9 mouse cellular contexts compared by ENCODE assay signal in the genomic region with DNA sequence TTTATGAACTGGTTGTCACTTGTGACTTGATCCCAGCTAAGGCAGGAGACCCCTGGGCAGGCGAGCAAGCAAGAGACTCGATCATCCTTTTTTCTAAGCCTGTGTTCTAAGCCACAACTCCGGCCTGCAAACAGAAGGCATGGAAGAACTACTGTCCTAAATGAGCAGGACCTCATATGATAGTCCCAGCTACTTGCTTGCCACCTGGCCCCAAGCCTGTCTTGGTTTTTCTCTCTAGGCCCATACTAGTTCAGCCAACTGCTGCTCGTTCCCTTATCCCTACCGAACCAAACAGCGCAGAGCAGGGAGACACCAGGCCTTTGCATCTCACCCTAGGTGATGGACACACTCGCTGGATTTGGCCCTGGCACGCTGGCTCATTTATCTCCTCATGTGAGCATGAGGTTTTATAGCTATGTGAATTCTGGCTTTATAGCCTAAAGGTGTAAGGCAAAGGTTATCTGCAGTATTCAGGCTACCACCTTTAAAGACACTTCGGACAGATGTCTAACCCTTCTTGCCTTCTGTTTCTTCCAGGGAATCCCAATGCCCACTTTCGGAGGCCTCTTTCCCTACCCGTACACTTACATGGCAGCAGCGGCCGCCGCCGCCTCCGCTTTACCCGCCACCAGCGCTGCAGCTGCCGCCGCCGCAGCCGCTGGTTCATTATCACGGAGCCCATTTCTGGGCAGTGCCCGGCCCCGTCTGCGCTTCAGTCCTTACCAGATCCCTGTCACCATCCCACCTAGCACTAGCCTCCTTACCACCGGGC. TPM values are rescaled to one million over a fixed set of nuclear protein-coding genes. Genes with fewer than 3 reads are reported as not detected.
DNase-seq lines count a peak whose midpoint lies in the region; ATAC-seq and TF ChIP-seq lines count a peak whose summit lies in the region.
"Had no signal": no experiment of that assay in that cellular context is flagged by ENCODE, and none has a peak within 500 bp of the region (broad histone marks: within the 10 kb centered on the region; RNA-seq: fewer than 3 reads in every experiment).

No protein-coding gene starts in this region.

- peak overlapping the region; percentile 41 for H3K4me2 ChIP-seq in hindbrain, embryonic 12.5 days (replicated peaks)

- H3K4me3 ChIP-seq in gastrocnemius, adult 2 months = peak overlapping the region; percentile 70
- H3K4me3 ChIP-seq in hindbrain, embryonic 12.5 days = peak overlapping the region; percentile 19
- H3K4me3 ChIP-seq in midbrain, embryonic 10.5 days = peak overlapping the region; percentile 33

- TF ChIP-seq CTCF in gastrocnemius, adult 2 months (IDR thresholded peaks at IDR 0.05) = no peak

- no peaks in the 10 kb centered on the region for H3K36me3 ChIP-seq in hindbrain, embryonic 12.5 days
- H3K36me3 ChIP-seq in midbrain, embryonic 10.5 days = no peaks in the 10 kb centered on the region

- ATAC-seq in hindbrain, embryonic 12.5 days (ENCODE audit: low FRiP score) = no peak

- intact Hi-C loops in gastrocnemius, adult 2 months (cut with DNase I) = loop anchor here (5.0 to 10.0 kb wide), 4 partner anchors 225 to 458 kb away; no protein-coding TSS in a partner anchor

- peaks cover 99% of the 10 kb centered on the region for H3K27me3 ChIP-seq in hindbrain, embryonic 12.5 days
- H3K27me3 ChIP-seq in midbrain, embryonic 10.5 days (ENCODE audit: low read depth, poor library complexity, severe bottlenecking) = peaks cover 98% of the 10 kb centered on the region

- H3K27ac ChIP-seq in gastrocnemius, adult 2 months = peak overlapping the region; percentile 77
- 0 out of 2 replicates have a peak overlapping the region, but pooled peaks have one; percentile 23 for H3K27ac ChIP-seq in hindbrain, embryonic 12.5 days
- no peak overlapping the region for H3K27ac ChIP-seq in midbrain, embryonic 10.5 days (replicated peaks)
- H3K27ac ChIP-seq: macrophage had no signal

- no peak for DNase-seq in gastrocnemius, adult 2 months
- no peak for DNase-seq in gastrocnemius, postnatal 10 days
- DNase-seq in ZHBTc4 (ENCODE audit: low read depth, low spot score) = peak; percentile 41
- DNase-seq in midbrain, embryonic 10.5 days (ENCODE audit: low spot score) = peak; percentile 49
- no peak for DNase-seq in frontal cortex, postnatal 36 days (ENCODE audit: low spot score in 2 of 2)
- no peak for DNase-seq in spleen, postnatal 4 days (ENCODE audit: low spot score in 2 of 2)
- DNase-seq in spleen, adult 18-20 months = no peak

- H3K9ac ChIP-seq in hindbrain, embryonic 12.5 days = peak overlapping the region; percentile 5; the same call in 1 of the 2 replicates

- WGBS in hindbrain, embryonic 12.5 days = 5% methylated on average over 27 of the region's 27 CpGs
- 3% methylated on average over 27 of the region's 27 CpGs for WGBS in midbrain, embryonic 10.5 days

- H3K9me3 ChIP-seq in hindbrain, embryonic 12.5 days (replicated peaks) = no peaks in the 10 kb centered on the region
- no peaks in the 10 kb centered on the region for H3K9me3 ChIP-seq in midbrain, embryonic 10.5 days (replicated peaks)

- H3K4me1 ChIP-seq in hindbrain, embryonic 12.5 days = peaks cover 48% of the 10 kb centered on the region
- peaks cover 56% of the 10 kb centered on the region for H3K4me1 ChIP-seq in midbrain, embryonic 10.5 days

RNA-seq across cellular contexts. Expression of a gene that starts 7.9 kb away (rescaled TPM):
- total RNA-seq in gastrocnemius, adult 2 months (2021) = 1 to 10 TPM; 1.7 to 3.6 TPM
- total RNA-seq in gastrocnemius, postnatal 10 days (2021) = 10 to 100 TPM; 11.0 to 14.3 TPM
- 3.8 and 4.9 TPM in 2 replicates for polyA plus RNA-seq in hindbrain, embryonic 12.5 days (2016; fragmentation: Nextera tagmentation; extraction: Ambion mirVana)
- polyA plus RNA-seq in midbrain, embryonic 10.5 days (2016; fragmentation: Nextera tagmentation; extraction: Ambion mirVana) = 0.27 and 0.43 TPM in 2 replicates
- polyA plus RNA-seq: macrophage had no signal

RNA-seq across cellular contexts. Expression of a gene that starts 9.9 kb away (rescaled TPM):
- not detected for total RNA-seq in gastrocnemius, adult 2 months (2021)
- not detected for total RNA-seq in gastrocnemius, postnatal 10 days (2021)
- not detected in 2 replicates for polyA plus RNA-seq in hindbrain, embryonic 12.5 days (2016; fragmentation: Nextera tagmentation; extraction: Ambion mirVana)
- polyA plus RNA-seq in midbrain, embryonic 10.5 days (2016; fragmentation: Nextera tagmentation; extraction: Ambion mirVana) = not detected in 2 replicates
- polyA plus RNA-seq: macrophage had no signal

RNA-seq across cellular contexts. Expression of a gene that starts 46.0 kb away (rescaled TPM):
- 1 to 10 TPM in 1 of 2 experiments, under 1 TPM in 1; 0.87 to 1.8 TPM for total RNA-seq in gastrocnemius, adult 2 months (2021)
- 1 to 10 TPM; 3.0 to 4.4 TPM for total RNA-seq in gastrocnemius, postnatal 10 days (2021)
- 0.57 and 0.94 TPM in 2 replicates for polyA plus RNA-seq in hindbrain, embryonic 12.5 days (2016; fragmentation: Nextera tagmentation; extraction: Ambion mirVana)
- 0.04 and 0.20 TPM in 2 replicates for polyA plus RNA-seq in midbrain, embryonic 10.5 days (2016; fragmentation: Nextera tagmentation; extraction: Ambion mirVana)
- polyA plus RNA-seq: macrophage had no signal

Comparison
In these comparisons a context has a peak if more than half of its experiments do, and no peak if none do; other contexts are left out.
1. DNase-seq: peak in ZHBTc4 (single experiment) and midbrain, embryonic 10.5 days (single experiment); none in gastrocnemius, adult 2 months (single experiment), gastrocnemius, postnatal 10 days (single experiment), frontal cortex, postnatal 36 days (0 of 2), spleen, postnatal 4 days (0 of 2) and spleen, adult 18-20 months (0 of 2).
2. H3K4me3 ChIP-seq: peak in every context shown above with its lines; median percentile 70 in gastrocnemius, adult 2 months; 33 in midbrain, embryonic 10.5 days; 19 in hindbrain, embryonic 12.5 days.